Mouse (Mus musculus): ENCODE data around the gene Nrf1.

The Nrf1 gene

DNA sequence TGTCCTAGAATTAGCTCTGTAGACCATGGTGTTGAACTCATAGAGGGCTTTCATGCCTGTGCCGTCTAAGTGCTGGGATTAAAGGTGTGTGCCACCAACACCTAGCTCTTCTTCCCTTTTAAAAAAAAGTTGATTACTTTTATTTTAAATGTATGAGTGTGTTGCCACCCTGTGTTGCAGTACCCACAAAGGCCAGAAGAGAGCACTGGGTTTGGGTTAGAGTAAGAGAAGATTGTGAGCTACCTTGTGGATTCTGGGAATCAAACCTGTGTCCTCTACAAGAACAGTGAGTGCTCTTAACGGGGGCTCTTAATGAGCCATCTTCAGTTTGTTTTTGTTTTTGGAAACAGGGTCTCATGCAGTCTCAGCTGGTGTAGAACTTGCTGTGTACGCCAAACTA lies 24.7 kb downstream of the Nrf1 start:
- intact Hi-C loops (cut with DNase I): no loop called here

DNA sequence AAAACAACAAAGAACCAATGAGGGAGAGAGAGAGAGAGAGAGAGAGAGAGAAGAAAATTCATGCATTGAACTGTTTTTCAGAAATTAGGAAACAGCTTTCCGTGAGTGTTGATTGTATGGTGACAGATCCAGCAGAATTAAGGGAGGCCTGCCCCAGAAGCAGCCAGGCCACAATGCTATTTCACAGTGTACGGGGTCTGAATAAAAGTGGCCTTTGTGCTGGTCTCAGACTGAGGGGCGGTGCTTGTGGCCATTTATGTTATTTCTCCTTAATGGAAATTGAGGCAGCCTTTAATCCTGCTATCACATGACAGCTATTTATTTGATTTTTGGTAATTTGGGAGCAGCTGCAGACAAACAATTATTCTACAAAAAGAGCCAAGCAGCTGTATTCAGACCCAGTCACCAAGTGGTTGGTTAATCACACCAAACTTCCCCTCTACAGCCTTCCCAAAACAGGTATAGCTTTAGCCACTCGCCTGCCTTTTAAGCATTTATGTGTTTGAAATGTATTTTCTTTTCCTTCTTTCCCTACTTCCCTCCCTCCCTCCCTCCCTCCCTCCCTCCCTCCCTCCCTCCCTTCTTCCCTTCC lies 31.2 kb downstream of the Nrf1 start:
- intact Hi-C loops (cut with DNase I): no loop called here

DNA sequence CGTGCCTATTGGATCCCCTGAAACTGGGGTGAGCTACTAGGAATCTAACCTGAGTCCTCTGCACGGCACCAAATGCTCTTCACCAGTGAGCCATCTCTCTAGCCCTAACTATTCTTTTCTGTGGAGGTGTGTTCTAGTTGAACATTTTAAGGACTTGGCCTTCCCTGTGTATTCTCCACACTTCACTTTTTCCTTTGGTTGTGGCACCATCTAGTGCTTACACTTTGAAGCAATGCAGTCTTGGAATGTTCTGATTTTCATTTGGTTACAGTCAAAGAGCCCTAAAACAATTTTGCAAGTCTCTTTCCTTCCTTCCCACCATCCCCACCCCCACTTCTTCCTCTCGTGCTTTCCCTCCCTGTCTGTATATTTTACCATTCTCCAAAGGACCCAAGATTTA lies 33.6 kb downstream of the Nrf1 start:
- intact Hi-C loops (cut with DNase I): no loop called here

DNA sequence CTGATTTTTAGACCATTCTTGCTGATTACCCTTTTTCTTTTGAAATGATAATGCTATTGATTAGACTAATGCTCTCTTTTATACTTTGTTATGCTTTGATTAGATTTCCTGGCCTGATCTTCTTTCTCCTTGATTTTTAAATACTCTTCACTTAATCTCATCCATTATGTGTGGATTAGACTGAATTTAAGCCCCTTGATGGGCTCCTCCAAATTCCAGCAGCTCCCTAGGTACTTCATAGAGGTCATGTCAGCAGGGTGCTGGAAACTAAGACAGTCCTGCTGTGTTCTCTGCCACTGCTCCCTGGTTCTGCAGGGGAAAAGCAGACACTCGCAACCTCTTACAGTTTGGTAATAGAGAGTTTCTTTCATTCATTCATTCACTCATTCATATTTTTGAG lies 35.5 kb downstream of the Nrf1 start:
- intact Hi-C loops (cut with DNase I): no loop called here

DNA sequence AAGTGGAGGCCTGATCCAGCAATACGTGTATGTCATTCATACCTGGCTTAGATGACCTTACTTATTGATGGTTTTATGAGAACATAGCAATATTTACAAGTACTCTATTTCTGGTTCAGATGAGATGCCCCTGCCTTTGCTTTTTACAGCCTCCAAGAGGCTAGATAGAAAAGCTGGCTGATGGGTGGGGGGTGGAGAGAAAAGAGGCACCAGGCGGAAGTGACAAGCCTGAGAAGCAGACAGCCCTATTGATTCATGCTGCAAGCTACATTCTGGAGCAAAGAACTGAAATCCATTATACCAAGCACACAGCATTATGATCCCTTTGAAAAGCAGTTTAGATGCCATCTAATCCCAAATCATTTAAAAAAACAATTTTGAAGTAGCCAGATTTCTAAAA lies 37.6 kb downstream of the Nrf1 start:
- intact Hi-C loops (cut with DNase I): no loop called here

DNA sequence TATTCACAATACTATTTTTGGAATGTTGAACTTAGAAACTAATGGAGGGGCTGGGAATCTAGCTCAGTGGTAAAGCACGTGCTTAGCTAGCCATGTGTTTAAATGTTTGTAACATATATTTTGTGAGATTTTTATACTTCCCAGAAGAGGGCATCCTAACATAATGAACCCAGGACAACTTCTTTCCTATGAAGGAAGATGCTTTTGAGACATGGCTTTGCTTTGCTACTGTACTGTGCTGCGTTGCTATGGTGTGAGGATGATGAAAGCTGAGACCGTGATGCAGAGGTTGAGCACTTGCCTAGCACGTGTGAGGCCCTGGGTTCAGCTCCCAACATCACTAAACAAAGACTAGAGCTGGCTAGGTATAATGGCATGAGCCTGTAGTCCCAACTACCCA lies 43.4 kb downstream of the Nrf1 start:
- intact Hi-C loops (cut with DNase I): loop anchor here (10.0 kb wide), 1 partner anchor 114 kb away; no protein-coding TSS in a partner anchor

DNA sequence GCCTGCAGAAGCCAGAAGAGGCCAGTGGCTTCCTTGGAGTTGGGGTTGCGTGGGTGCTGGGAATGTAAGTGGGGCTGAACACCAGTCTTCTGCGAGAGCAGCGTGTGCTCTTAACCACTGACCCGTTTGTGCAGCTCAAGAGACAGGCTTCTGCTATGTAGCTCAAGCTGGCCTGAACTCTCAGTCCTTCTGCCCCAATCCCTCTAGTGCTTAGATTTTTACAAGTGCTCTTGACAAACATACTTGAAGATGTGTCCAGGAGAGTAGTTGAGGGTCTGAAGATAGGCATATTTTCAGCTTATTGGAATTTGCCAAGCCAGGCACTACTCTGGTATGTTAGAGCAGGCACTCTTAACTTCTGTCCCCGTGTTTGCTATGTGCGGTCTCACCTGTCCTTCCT lies 45.0 kb downstream of the Nrf1 start:
- intact Hi-C loops (cut with DNase I): loop anchor here (10.0 kb wide), 1 partner anchor 112 kb away; no protein-coding TSS in a partner anchor

DNA sequence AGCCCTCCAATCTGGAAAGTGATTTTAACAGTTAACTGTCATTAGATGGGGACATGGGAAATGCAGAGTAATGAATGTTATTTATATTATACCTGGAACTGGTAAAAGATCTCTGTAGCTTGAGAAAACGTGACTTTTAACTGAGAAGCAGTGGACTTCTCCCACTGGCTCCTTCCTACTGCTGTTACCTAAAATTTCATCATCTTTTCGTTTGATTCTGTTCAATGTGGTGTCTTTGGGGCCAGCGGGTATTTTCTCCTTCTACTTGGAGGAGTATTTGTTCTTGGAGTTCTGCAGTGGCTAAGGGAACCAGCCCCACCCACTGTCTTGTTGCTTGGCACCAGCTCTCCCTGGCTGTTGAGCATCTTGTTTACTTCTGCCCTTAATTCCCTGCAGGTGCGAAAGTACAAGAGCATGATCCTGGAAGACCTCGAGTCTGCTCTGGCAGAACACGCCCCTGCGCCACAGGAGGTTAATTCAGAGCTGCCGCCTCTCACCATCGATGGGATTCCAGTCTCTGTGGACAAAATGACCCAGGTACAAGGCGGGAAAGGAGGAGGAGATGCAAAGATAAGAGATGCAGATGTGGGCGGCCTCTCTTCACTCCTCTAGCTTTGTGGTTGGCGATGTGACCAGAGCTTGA lies 54.1 kb downstream of the Nrf1 start:
- intact Hi-C loops (cut with DNase I): no loop called here

DNA sequence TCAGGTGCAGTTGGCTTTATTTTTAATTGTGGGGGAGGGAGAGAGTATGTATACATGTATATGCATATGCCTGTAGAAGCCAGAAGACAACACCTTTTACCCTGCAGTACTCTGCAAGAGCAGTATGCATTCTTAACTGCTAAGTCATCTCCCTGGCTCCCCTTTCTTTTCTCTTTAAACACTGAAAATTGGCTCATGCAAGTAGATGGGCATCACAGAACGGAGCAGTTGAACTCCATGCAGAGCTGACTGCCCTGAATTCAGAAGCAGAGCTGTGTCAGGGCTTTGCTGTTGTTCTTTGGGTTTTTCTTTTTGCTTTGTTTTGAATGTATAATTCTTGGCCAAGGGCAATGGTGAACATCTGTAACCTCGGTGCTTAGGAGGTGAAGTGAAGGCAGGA lies 58.3 kb downstream of the Nrf1 start:
- intact Hi-C loops (cut with DNase I): no loop called here

DNA sequence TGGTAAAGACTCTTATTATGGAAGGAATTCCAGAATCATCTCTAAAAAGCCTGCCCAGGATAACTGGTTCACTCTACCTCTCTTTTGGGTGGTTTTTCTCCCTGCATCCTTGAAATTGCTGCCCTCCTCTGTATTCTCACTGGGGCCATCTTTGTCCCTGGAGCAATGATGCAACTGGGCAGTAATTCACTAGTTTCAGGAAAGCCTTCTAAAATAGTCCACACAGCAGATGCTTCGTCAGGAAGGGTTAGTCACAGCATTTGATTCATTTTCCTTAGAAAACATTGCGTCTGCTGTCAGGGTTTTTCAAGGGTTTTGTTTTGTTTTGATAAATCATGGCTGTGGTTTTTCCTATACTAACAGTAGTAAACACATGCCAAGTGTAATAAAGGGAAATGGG lies 59.7 kb downstream of the Nrf1 start:
- intact Hi-C loops (cut with DNase I): no loop called here

DNA sequence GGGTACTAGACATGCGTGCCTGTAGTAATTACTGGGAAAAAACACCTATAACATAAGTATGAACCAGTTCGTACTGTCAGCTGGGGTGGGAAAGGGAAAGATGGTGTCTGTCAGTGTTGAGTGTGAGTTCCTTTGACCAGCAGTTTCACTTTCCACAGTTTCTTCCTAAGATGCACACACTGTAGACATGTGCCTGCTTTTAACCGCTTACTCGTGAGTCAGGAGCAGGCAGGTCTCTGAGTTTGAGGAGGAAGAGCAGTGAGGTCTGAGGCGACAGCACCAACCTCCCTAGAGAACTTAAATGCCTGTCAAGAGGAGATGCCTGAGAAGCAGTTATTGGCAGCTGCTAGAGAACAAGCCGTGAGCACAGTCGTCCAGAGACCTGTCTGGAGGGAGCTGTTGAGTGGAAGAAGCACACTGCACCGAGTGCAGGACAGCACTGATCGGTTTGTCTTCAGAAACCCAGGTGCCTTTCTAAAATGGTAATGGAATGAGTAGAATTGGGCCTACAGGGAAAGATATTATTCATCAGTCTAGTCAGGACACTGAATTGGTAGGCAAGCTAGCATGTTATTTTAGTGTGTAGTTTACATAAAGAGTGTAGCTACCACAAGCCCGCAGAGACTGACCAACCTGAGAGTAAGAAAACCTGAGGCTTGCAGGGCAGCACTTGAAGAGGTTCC lies 62.2 kb downstream of the Nrf1 start:
- intact Hi-C loops (cut with DNase I): no loop called here

DNA sequence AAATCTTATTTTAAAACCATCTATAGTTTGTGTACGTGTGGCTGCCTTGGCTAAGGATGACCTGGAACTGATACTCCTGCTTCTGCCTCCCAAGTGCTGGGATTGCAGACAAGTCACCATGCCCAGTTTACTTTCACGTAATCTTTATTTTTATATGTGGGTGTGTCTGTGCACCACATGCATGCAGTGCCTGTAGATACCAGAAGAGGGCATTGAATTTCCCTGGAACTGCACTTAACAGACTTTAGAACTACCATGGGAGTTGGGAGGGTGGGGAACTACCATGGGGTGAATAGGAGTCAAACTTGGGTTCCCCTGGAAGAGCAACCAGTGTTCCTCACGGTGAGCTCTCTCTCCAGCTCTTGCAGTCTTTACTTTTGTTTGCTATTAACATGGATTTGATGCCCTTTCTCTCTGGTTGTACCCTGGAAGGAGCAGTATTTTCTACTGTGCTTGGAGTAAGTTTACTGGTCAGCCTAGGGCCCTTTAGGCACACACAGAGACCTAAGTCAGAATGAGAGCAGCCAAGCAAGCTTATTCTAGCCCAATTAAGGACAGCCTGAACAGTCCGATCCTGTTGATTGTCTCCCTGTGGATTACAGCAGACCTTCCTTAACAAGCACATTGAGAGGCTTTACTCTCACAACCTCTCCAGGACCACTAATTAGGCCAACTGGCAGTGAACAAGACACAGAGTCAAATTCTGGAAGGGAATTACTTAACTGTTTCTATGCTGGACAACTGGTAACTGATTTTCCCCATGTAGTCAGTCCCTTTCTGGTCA lies 64.8 kb downstream of the Nrf1 start:
- intact Hi-C loops (cut with DNase I): no loop called here

DNA sequence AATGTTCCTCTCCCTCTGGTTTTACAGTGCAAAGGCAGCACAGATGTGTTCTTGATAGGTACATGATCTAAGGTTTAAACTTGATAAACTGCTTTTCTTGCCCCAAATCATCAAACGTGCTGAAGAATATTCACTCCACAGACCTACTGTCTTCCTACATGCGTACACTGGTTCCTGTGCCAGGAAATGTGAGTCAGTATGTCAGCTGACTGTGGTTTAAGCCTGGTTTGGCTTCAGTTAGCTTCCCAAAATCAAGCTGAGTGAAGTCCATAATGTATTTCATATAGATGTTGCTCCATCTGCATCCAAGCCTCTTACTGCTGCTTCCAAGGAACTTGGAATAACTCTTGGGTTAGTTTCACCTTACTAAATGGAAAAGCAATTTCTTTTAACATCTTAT lies 66.3 kb downstream of the Nrf1 start:
- intact Hi-C loops (cut with DNase I): no loop called here

DNA sequence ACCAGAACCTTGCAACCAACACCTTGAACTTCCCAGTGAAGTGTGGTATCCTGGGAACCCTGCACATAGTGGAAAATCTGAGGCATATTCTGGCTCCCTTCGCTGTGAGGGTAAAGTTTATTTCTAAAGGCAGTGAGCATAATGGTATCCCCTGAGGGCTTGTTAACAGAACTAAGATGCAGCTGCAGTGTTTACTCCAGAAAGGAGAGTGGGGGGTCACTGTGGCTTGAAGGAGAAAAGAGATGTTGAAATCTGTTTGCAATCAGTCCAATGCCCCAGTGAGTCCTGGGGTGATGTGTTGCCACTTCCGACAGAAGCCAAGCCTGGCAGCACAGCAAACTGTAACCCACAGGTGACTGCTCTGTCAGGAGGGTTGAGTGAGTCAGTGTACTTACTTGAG lies 73.4 kb downstream of the Nrf1 start:
- intact Hi-C loops (cut with DNase I): no loop called here

DNA sequence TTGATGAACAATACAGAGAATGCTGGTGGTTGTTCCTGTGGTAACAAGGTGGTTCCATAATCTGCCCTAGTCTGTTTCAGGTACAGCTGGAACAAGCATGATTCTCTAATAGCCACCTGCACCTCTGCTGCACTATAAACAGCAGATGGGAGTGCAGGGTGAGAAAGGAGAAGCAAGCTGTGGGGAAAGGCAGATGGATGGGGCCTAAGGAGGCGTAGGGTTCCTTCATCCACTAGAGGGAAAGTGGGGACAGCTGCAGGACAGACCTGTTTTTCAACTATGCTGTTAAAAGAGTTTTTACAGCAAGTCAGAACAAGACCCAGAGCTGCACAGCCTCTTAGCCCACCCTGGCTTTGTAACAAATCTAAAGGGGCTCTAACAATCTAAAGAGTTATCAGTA lies 73.8 kb downstream of the Nrf1 start:
- intact Hi-C loops (cut with DNase I): no loop called here

DNA sequence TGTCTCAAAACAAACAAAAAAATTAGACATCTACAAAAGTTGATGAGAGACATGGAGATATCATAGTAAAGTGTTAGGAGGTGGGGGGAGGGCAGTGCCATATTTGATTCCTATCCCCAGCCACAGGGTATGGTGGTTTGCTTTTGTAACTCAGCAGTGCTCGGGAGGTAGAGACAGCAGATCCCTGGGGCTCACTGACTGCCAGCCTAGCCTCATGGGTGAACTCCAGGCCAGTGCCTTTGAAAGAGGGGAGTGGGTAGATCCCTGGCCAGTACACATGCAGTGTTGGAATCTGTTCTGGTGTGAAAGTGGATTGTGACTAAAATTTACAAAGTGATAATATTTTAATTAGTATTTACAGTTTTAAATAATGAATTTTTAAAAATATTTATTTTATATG lies 75.6 kb downstream of the Nrf1 start:
- intact Hi-C loops (cut with DNase I): no loop called here

DNA sequence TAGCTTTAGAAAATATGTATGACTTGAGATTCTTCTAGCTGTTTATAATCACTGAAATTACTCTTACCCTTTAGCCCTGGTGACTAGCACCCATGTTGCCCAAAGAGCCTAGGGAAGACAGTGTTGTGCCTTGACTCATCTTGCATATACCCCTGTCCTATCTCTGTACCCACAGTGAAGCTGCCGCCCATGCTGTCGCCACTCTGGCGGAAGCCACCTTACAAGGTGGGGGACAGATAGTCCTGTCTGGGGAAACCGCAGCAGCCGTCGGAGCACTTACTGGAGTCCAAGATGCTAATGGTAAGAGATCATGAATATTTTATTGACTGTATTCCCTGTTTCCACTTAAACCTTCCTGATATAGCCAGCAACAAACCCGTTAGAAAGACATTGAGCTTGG lies 78.3 kb downstream of the Nrf1 start:
- intact Hi-C loops (cut with DNase I): no loop called here

DNA sequence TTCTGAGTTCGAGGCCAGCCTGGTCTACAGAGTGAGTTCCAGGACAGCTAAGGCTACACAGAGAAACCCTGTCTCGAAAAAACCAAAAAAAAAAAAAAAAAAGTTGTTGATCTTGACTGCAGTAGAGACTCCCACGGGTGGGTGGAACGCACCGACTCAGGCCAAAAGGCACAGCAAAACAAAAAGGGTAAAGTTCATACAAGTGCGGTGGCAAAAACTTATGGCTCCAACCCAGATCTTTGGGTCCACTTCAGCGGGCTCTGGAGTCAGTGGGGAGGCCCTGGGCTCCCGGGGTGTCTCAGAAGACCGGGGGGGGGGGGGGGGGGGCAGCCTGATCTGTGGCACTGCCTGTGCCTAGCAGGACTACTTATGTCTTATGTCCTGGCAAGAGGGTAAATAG lies 79.0 kb downstream of the Nrf1 start:
- intact Hi-C loops (cut with DNase I): no loop called here

DNA sequence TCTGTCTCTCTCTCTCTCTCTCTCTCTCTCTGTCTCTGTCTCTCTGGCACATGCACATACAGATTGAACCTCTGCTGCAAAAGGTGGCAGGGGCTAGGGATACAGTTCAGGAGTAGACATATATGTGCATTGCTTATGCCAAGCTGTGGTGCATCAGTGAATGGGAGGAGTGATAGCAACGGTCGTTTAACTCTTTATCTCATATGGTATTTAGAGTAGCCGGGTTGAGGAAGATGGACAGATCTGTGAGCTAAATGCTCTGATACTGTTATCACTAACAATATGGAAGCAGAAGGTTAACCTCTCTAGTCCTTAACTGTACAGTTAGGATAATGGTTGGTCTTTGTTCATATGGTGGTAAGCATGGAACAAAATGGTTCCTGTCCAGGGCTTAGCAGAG lies 84.6 kb downstream of the Nrf1 start:
- intact Hi-C loops (cut with DNase I): no loop called here

DNA sequence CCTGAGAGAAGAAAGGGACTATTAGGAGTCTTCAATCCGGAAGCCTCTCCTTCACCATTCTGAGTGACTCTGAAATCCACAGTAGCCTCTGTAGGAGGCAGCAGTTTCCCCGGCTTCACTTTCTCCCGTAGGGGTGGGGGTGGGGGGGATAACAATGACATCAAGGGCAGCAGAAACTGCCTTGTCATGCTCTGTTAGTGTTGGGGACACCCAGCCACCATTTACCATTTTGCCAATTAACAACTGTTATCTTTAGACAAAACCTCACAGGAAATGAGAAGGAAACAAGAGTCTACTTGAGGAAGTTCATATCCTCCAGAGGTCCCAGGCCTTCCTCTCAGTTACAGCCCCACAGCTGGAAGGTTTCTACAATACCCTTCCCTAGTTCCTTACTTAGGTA lies 87.8 kb downstream of the Nrf1 start:
- intact Hi-C loops (cut with DNase I): no loop called here

DNA sequence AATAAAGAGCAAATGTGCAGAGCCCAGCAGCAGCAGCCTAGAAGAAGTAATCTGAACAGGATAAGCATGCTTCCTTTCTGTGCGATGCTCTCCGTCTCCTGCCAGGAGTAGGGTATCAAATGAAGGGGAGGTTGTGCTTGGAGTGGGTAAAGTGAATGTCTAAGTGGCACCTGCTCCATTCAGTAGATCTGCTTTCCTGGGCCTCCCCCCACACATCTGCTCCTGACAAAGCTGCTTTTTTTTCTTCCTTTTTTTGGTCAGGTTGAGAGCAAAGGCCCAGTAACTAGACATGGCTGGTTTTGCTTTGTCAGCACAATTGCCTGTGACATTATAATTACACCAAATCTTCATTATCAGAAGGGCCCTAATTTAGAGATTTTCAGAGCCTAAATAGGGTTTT lies 89.4 kb downstream of the Nrf1 start:
- intact Hi-C loops (cut with DNase I): no loop called here

DNA sequence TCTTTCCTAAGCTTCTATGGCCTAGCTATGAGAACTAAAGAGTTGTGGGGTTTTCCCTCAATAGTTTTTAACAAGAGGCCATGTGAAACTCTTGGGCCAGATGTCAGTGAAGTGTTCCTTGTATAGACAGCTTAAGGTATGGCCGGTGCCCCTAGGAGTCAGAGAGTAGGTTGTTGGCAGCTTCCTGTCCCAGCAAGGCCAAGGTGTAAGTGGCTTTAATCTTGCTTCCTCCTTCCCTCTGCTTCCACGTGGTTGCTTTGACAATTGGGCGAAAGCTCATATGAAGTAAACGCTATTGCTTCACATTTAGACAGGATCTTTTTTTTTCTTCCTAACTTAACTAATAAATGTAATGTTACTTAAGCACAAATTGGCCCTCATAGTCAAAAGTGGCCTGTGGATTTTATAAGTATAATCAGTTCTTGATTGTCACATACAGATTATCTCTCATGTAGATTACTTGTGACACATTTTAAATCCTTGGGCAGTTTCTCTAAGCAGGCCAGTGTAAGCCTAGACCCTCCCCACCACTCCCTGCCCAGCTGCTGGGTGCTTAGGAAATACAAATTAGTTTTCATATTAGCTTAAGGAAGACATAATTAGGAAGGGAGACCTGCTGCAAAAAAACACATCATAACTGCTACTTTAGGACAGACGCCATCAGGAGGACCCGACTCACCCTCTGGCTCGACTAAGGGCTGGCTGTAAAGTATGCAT lies 91.7 kb downstream of the Nrf1 start:
- intact Hi-C loops (cut with DNase I): no loop called here

All from adrenal gland (tissue).